Mouse (Mus musculus) CH12.LX (cell line): ENCODE data around the gene Gab1.

ENCODE experiments used
- CTCF ChIP-seq, 2 experiments: IDR thresholded peaks in 1 of 2; conservative IDR thresholded peaks in 1 of 2; 2 replicates each; pipeline ENCODE4 v1.5.1; 2011 to 2012; ENCODE audit warnings: low read depth in 2 of 2, low read length in 2 of 2, improper control_type of control experiment in 1 of 2, inconsistent platforms in 1 of 2, mild to moderate bottlenecking in 1 of 2, moderate library complexity in 1 of 2
- MEF2A ChIP-seq: IDR thresholded peaks from 2 replicates; pipeline ENCODE4 v1.6.1; 2014; ENCODE audit warnings: low read depth, mild to moderate bottlenecking, inconsistent platforms, low read length, improper control_type of control experiment, borderline replicate concordance

- TF ChIP-seq CTCF (conservative IDR thresholded peaks at IDR 0.05 in 1 of 2, IDR thresholded peaks at IDR 0.05 in 1 of 2; ENCODE audit: low read depth in 2 of 2, low read length in 2 of 2): no peak
- no peak for TF ChIP-seq MEF2A
Measured at GRCm38 (mm10) chr8:80851648-80852047, 28.7 kb downstream of the Gab1 start.
